Mouse (Mus musculus): ENCODE data around the gene Dpp7. TPM values are rescaled to one million over a fixed set of nuclear protein-coding genes. Genes with fewer than 3 reads are reported as not detected.

The Dpp7 gene
- 0.50 TPM for polyA plus RNA-seq (2014; fragmentation: Illumina TruSeq; extraction: RNeasy Lipid Tissue Mini Kit (QIAGEN cat#74804); ENCODE audit: low read depth, low replicate concordance)

GRCm38 (mm10) chr2:25356208-25357079, at the start of gene Dpp7:
Dpp7 (minus strand) TSS chr2:25356359.

DNA sequence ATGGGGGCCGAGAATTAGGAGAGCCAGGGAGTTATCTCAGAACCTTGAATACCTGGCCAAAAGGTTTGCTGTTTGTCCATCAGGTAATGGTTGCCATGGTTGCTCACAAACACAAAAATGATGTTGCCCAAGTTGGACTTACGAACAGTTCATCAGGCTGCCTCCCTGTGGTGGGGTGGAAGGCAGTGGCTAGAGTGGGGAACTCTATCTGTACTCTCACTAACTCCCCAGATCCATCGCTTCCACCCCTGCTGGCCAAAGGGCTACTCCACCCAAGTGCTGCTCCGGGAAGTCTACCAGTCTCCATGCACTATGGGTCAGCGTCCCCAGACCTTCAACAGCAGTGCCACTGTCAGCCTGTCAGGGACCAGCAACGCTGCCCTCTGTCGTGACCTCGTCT, 42.9 kb upstream of the Dpp7 start, which contains the start of gene Npdc1:
Gene Npdc1, plus strand, starts transcription at position 301 of the 400 bp plus-strand sequence.

DNA sequence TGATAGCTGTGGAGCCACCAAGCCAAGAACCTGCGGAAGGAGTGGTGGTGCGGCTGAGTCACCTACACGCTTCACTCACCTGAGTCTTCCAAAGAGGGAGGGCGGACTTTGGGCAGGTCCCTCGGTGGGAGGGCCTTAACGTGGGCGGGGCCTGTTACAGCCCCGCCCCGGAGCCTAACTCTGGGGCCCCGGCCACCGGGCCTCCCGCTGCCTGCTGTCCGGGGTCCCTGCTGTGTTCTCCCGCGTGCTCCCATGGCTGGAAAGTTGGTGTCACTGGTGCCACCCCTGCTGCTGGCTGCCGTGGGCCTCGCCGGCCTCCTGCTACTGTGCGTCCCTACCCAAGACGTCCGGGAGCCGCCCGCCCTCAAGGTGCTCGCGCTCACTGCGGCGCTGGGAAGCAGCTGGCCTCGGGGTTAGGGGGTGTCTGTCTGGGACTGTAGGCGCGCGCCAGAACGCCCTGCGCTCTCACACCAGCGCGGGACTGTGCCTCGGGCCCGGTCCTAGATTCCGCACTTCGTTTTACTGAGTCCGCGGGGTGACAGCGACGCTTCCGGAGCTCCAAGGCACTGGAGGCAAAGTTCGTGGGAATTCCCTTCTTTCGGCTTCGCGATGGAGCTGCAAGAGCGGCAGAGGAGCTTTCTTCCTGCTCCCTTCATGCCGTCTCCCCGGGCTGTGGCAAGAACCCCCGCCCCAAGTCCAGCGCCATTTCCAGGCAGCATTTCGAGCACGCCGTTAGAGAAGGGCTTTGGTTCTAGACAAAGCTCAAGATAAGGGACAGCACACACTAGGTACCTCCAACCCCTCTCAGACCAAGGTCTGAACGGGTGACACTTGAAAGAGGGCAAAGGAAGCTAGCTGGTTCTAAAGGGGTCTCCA, 39.8 kb upstream of the Dpp7 start, which contains the start of gene Entpd2:
Gene Entpd2, plus strand, starts transcription at position 154 of the 876 bp plus-strand sequence.

GRCm38 (mm10) chr2:25371764-25372643, 15.8 kb upstream of the Dpp7 start, which contains the start of gene Sapcd2:
Sapcd2 (plus strand) TSS chr2:25372321.

DNA sequence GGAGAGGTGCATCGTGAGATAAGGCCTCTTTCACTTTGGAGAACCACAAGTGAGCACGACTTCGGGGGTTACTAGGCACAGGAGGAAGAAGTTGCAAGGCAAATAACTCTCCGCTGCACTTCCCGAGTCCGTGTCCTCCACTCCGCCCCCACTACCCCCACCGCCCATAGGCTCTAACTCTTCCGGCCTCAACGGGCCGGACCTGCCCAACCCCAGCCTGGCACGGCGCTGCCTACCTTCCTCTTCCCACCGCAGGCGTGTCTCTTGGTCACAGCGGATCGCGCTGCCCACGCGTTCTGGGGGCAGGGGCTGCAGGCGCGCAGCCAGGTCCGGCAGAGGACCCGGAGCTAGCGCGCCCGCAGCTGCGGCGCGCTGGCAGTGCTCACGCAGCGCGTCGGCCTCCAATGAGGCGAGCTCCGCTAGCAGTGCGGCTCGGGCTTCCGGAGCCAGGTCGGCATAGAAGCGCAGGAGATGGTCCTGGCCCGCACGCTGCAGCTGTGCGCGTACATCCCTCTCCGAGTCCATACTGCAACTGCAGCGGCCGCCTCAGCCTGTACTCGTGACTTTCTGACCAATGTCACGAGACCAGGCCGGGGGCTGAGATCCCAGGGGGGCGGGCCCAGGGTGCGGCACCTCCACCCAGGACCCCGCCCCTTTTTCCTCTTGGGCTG, 9.1 kb upstream of the Dpp7 start, which contains the start of gene Uap1l1:
Gene Uap1l1, minus strand, starts transcription at position 592 of the 671 bp plus-strand sequence.

DNA sequence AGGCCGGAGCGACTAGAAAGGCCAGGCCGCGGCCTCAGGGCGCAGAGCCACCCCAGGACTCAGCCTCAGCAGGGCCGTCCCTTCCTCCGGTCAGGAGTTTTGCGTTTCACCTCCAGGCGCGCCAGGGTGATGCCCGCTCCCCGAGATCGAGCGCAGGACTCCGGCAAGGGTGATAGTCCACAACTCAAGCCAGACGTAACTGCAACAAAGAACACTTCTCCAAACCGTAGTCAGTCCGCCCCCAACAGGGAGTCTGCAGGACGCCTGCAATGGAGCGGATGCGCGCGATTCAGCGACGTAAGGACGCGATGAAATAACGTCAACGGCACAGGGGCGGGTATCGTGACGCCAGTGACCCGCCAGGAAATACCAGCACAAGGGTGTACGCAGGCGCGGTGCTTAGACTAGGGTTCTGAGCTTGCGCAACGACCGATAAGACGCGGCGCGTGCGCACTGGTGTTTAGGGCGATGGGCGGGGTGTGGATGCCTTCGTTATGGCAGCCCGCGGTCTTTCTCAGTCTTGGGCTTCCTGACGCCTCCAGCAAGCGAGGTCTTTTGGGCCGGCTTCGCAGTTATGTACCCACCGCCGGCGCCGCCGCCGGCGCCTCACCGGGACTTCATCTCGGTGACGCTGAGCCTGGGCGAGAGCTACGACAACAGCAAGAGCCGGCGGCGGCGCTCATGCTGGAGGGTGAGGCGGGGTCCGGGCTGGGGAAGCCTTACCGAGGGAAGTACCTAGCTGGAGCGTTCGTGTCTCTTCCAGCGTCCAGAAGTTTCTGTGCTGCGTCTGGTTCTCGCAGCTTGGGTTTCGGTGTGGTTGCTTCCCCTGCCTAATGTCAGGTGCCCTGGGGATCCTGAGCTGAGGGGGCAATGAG, 23.6 kb downstream of the Dpp7 start, which contains the start of gene Man1b1:
Gene Man1b1, plus strand, starts transcription at position 53 of the 875 bp plus-strand sequence.

DNA sequence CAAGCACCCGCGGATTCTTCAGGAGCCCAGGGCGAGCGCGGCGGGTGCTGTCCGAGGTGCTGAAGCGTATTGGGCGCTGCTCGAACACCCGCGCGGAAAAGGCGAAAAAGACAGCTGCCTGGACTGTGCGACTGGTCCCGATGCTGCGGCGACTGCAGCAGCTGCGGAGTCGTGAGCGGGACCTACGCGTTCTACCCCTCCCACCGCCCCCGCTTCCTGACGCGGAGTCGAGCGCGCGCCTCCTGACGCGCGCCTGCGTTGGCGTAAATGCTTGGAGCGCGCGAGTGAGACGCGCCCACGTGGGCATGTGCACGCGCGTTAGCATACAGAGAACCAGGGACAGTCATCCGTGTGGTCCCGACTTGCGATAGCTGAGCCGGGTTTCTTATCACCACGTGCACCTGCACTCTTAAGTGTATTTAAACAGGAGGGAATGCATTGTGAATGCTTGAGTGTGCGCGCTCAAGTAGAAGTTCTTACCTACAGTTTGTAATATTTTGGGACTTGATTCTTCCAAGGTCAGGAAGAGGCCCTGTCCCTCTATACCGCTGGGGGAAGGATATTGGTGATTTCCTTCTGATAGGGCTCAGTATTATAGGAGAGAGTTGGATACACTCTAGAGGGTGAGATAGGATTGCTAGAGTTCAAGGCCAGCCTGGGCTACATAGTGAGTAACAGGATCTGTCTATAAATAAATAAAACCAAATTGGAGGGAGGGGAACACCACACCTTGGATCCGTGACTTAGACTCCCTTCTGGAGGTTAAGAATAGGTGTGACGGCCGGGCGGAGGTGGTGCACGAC, 37.0 kb downstream of the Dpp7 start, which contains the start of gene Grin1:
Gene Grin1, minus strand, starts transcription at position 217 of the 803 bp plus-strand sequence.

Other genes with a start within 250 kb of the Dpp7 start
- 1.2 TPM for gene Nrarp, start 175.6 kb downstream of the Dpp7 start, polyA plus RNA-seq (2014; fragmentation: Illumina TruSeq; extraction: RNeasy Lipid Tissue Mini Kit (QIAGEN cat#74804); ENCODE audit: low read depth, low replicate concordance)
- 0.17 TPM for gene Tor4a, start 159.5 kb downstream of the Dpp7 start, polyA plus RNA-seq (2014; fragmentation: Illumina TruSeq; extraction: RNeasy Lipid Tissue Mini Kit (QIAGEN cat#74804); ENCODE audit: low read depth, low replicate concordance)
- 4.2 TPM for gene Nelfb, start 144.9 kb downstream of the Dpp7 start, polyA plus RNA-seq (2014; fragmentation: Illumina TruSeq; extraction: RNeasy Lipid Tissue Mini Kit (QIAGEN cat#74804); ENCODE audit: low read depth, low replicate concordance)
- 21.6 TPM for gene Stpg3, start 141.7 kb downstream of the Dpp7 start, polyA plus RNA-seq (2014; fragmentation: Illumina TruSeq; extraction: RNeasy Lipid Tissue Mini Kit (QIAGEN cat#74804); ENCODE audit: low read depth, low replicate concordance)
- 145 TPM for gene Fam166a, start 137.6 kb downstream of the Dpp7 start, polyA plus RNA-seq (2014; fragmentation: Illumina TruSeq; extraction: RNeasy Lipid Tissue Mini Kit (QIAGEN cat#74804); ENCODE audit: low read depth, low replicate concordance)
- 327 TPM for gene Tubb4b, start 131.7 kb downstream of the Dpp7 start, polyA plus RNA-seq (2014; fragmentation: Illumina TruSeq; extraction: RNeasy Lipid Tissue Mini Kit (QIAGEN cat#74804); ENCODE audit: low read depth, low replicate concordance)
- gene Slc34a3, start 122.0 kb downstream of the Dpp7 start, polyA plus RNA-seq (2014; fragmentation: Illumina TruSeq; extraction: RNeasy Lipid Tissue Mini Kit (QIAGEN cat#74804); ENCODE audit: low read depth, low replicate concordance) = not detected
- gene Rnf224, start 119.6 kb downstream of the Dpp7 start, polyA plus RNA-seq (2014; fragmentation: Illumina TruSeq; extraction: RNeasy Lipid Tissue Mini Kit (QIAGEN cat#74804); ENCODE audit: low read depth, low replicate concordance) = not detected
- gene Rnf208, start 114.1 kb downstream of the Dpp7 start, polyA plus RNA-seq (2014; fragmentation: Illumina TruSeq; extraction: RNeasy Lipid Tissue Mini Kit (QIAGEN cat#74804); ENCODE audit: low read depth, low replicate concordance) = not detected
- not detected for gene Cysrt1, start 113.9 kb downstream of the Dpp7 start, polyA plus RNA-seq (2014; fragmentation: Illumina TruSeq; extraction: RNeasy Lipid Tissue Mini Kit (QIAGEN cat#74804); ENCODE audit: low read depth, low replicate concordance)
- 1.1 TPM for gene AL732309.1, start 109.5 kb downstream of the Dpp7 start, polyA plus RNA-seq (2014; fragmentation: Illumina TruSeq; extraction: RNeasy Lipid Tissue Mini Kit (QIAGEN cat#74804); ENCODE audit: low read depth, low replicate concordance)
- 0.80 TPM for gene Tmem203, start 100.9 kb downstream of the Dpp7 start, polyA plus RNA-seq (2014; fragmentation: Illumina TruSeq; extraction: RNeasy Lipid Tissue Mini Kit (QIAGEN cat#74804); ENCODE audit: low read depth, low replicate concordance)
- gene Tprn, start 93.7 kb downstream of the Dpp7 start, polyA plus RNA-seq (2014; fragmentation: Illumina TruSeq; extraction: RNeasy Lipid Tissue Mini Kit (QIAGEN cat#74804); ENCODE audit: low read depth, low replicate concordance) = 24.4 TPM
- gene Ssna1, start 83.9 kb downstream of the Dpp7 start, polyA plus RNA-seq (2014; fragmentation: Illumina TruSeq; extraction: RNeasy Lipid Tissue Mini Kit (QIAGEN cat#74804); ENCODE audit: low read depth, low replicate concordance) = 4.1 TPM
- 3.3 TPM for gene Anapc2, start 83.9 kb downstream of the Dpp7 start, polyA plus RNA-seq (2014; fragmentation: Illumina TruSeq; extraction: RNeasy Lipid Tissue Mini Kit (QIAGEN cat#74804); ENCODE audit: low read depth, low replicate concordance)
- gene Tmem210, start 68.2 kb downstream of the Dpp7 start, polyA plus RNA-seq (2014; fragmentation: Illumina TruSeq; extraction: RNeasy Lipid Tissue Mini Kit (QIAGEN cat#74804); ENCODE audit: low read depth, low replicate concordance) = not detected
- not detected for gene Lrrc26, start 66.4 kb downstream of the Dpp7 start, polyA plus RNA-seq (2014; fragmentation: Illumina TruSeq; extraction: RNeasy Lipid Tissue Mini Kit (QIAGEN cat#74804); ENCODE audit: low read depth, low replicate concordance)
- not detected for gene Grin1, start 37.2 kb downstream of the Dpp7 start, polyA plus RNA-seq (2014; fragmentation: Illumina TruSeq; extraction: RNeasy Lipid Tissue Mini Kit (QIAGEN cat#74804); ENCODE audit: low read depth, low replicate concordance)
- 21.6 TPM for gene Man1b1, start 24.0 kb downstream of the Dpp7 start, polyA plus RNA-seq (2014; fragmentation: Illumina TruSeq; extraction: RNeasy Lipid Tissue Mini Kit (QIAGEN cat#74804); ENCODE audit: low read depth, low replicate concordance)
- gene Uap1l1, start 9.3 kb upstream of the Dpp7 start, polyA plus RNA-seq (2014; fragmentation: Illumina TruSeq; extraction: RNeasy Lipid Tissue Mini Kit (QIAGEN cat#74804); ENCODE audit: low read depth, low replicate concordance) = 0.10 TPM
- gene Sapcd2, start 16.0 kb upstream of the Dpp7 start, polyA plus RNA-seq (2014; fragmentation: Illumina TruSeq; extraction: RNeasy Lipid Tissue Mini Kit (QIAGEN cat#74804); ENCODE audit: low read depth, low replicate concordance) = 0.06 TPM
- 0.10 TPM for gene Entpd2, start 39.5 kb upstream of the Dpp7 start, polyA plus RNA-seq (2014; fragmentation: Illumina TruSeq; extraction: RNeasy Lipid Tissue Mini Kit (QIAGEN cat#74804); ENCODE audit: low read depth, low replicate concordance)
- 0.70 TPM for gene Npdc1, start 43.0 kb upstream of the Dpp7 start, polyA plus RNA-seq (2014; fragmentation: Illumina TruSeq; extraction: RNeasy Lipid Tissue Mini Kit (QIAGEN cat#74804); ENCODE audit: low read depth, low replicate concordance)
- not detected for gene Fut7, start 66.9 kb upstream of the Dpp7 start, polyA plus RNA-seq (2014; fragmentation: Illumina TruSeq; extraction: RNeasy Lipid Tissue Mini Kit (QIAGEN cat#74804); ENCODE audit: low read depth, low replicate concordance)
- gene Abca2, start 72.3 kb upstream of the Dpp7 start, polyA plus RNA-seq (2014; fragmentation: Illumina TruSeq; extraction: RNeasy Lipid Tissue Mini Kit (QIAGEN cat#74804); ENCODE audit: low read depth, low replicate concordance) = 0.34 TPM
- gene Clic3, start 100.5 kb upstream of the Dpp7 start, polyA plus RNA-seq (2014; fragmentation: Illumina TruSeq; extraction: RNeasy Lipid Tissue Mini Kit (QIAGEN cat#74804); ENCODE audit: low read depth, low replicate concordance) = not detected
- 2.9 TPM for gene Paxx, start 104.7 kb upstream of the Dpp7 start, polyA plus RNA-seq (2014; fragmentation: Illumina TruSeq; extraction: RNeasy Lipid Tissue Mini Kit (QIAGEN cat#74804); ENCODE audit: low read depth, low replicate concordance)
- gene Ptgds, start 113.7 kb upstream of the Dpp7 start, polyA plus RNA-seq (2014; fragmentation: Illumina TruSeq; extraction: RNeasy Lipid Tissue Mini Kit (QIAGEN cat#74804); ENCODE audit: low read depth, low replicate concordance) = 27.8 TPM
- gene Lcn12, start 137.6 kb upstream of the Dpp7 start, polyA plus RNA-seq (2014; fragmentation: Illumina TruSeq; extraction: RNeasy Lipid Tissue Mini Kit (QIAGEN cat#74804); ENCODE audit: low read depth, low replicate concordance) = not detected
- 6.6 TPM for gene Fbxw5, start 144.4 kb upstream of the Dpp7 start, polyA plus RNA-seq (2014; fragmentation: Illumina TruSeq; extraction: RNeasy Lipid Tissue Mini Kit (QIAGEN cat#74804); ENCODE audit: low read depth, low replicate concordance)
- 7.9 TPM for gene C8g, start 145.4 kb upstream of the Dpp7 start, polyA plus RNA-seq (2014; fragmentation: Illumina TruSeq; extraction: RNeasy Lipid Tissue Mini Kit (QIAGEN cat#74804); ENCODE audit: low read depth, low replicate concordance)
- gene Traf2, start 190.6 kb upstream of the Dpp7 start, polyA plus RNA-seq (2014; fragmentation: Illumina TruSeq; extraction: RNeasy Lipid Tissue Mini Kit (QIAGEN cat#74804); ENCODE audit: low read depth, low replicate concordance) = 1.1 TPM
- gene Edf1, start 201.5 kb upstream of the Dpp7 start, polyA plus RNA-seq (2014; fragmentation: Illumina TruSeq; extraction: RNeasy Lipid Tissue Mini Kit (QIAGEN cat#74804); ENCODE audit: low read depth, low replicate concordance) = 3.7 TPM
- 1.2 TPM for gene Mamdc4, start 218.5 kb upstream of the Dpp7 start, polyA plus RNA-seq (2014; fragmentation: Illumina TruSeq; extraction: RNeasy Lipid Tissue Mini Kit (QIAGEN cat#74804); ENCODE audit: low read depth, low replicate concordance)
- gene Phpt1, start 218.9 kb upstream of the Dpp7 start, polyA plus RNA-seq (2014; fragmentation: Illumina TruSeq; extraction: RNeasy Lipid Tissue Mini Kit (QIAGEN cat#74804); ENCODE audit: low read depth, low replicate concordance) = 3.4 TPM
- gene Ajm1, start 225.4 kb upstream of the Dpp7 start, polyA plus RNA-seq (2014; fragmentation: Illumina TruSeq; extraction: RNeasy Lipid Tissue Mini Kit (QIAGEN cat#74804); ENCODE audit: low read depth, low replicate concordance) = not detected